ENCODE assay signal across 20 mouse cellular contexts in genomic region chr9:21831558-21832240, GRCm38 (mm10). TPM values are rescaled to one million over a fixed set of nuclear protein-coding genes. Genes with fewer than 3 reads are reported as not detected.
DNase-seq lines count a peak whose midpoint lies in the region; ATAC-seq and TF ChIP-seq lines count a peak whose summit lies in the region.
"Had no signal": no experiment of that assay in that cellular context is flagged by ENCODE, and none has a peak within 500 bp of the region (broad histone marks: within the 10 kb centered on the region; RNA-seq: fewer than 3 reads in every experiment).

No protein-coding gene starts in this region.

- intact Hi-C loops in heart, adult 2 months (cut with DNase I): no loop called here
- intact Hi-C loops in gastrocnemius, adult 2 months (cut with DNase I): no loop called here

- TF ChIP-seq CTCF in heart, adult 2 months (IDR thresholded peaks at IDR 0.05): no peak
- TF ChIP-seq CTCF in gastrocnemius, adult 2 months (IDR thresholded peaks at IDR 0.05): no peak

- 86% methylated on average over 20 of the region's 20 CpGs for WGBS in heart, adult 2 months
- 71% methylated on average over 20 of the region's 20 CpGs for WGBS in liver, embryonic 16.5 days (ENCODE audit: insufficient replicate concordance)
- 91% methylated on average over 20 of the region's 20 CpGs for WGBS in forebrain, embryonic 13.5 days

- H3K36me3 ChIP-seq in heart, adult 2 months (ENCODE audit: control insufficient read depth, insufficient read depth, low read length): no peaks in the 10 kb centered on the region
- no peaks in the 10 kb centered on the region for H3K36me3 ChIP-seq in liver, embryonic 16.5 days (ENCODE audit: control insufficient read depth, insufficient read depth)
- no peaks in the 10 kb centered on the region for H3K36me3 ChIP-seq in forebrain, embryonic 13.5 days (ENCODE audit: poor library complexity, severe bottlenecking)
- H3K36me3 ChIP-seq: hindbrain, embryonic 15.5 days had no signal

- no peak overlapping the region for H3K4me2 ChIP-seq in liver, embryonic 16.5 days (ENCODE audit: low read depth, low read length)
- no peak overlapping the region for H3K4me2 ChIP-seq in forebrain, embryonic 13.5 days
- H3K4me2 ChIP-seq: embryonic facial prominence, embryonic 12.5 days; heart, embryonic 12.5 days; hindbrain, embryonic 15.5 days; limb, embryonic 13.5 days; midbrain, embryonic 12.5 days had no signal

- no peaks in the 10 kb centered on the region for H3K9me3 ChIP-seq in liver, embryonic 16.5 days (replicated peaks; ENCODE audit: control insufficient read depth, low read length)
- H3K9me3 ChIP-seq in forebrain, embryonic 13.5 days (replicated peaks): no peaks in the 10 kb centered on the region
- H3K9me3 ChIP-seq: embryonic facial prominence, embryonic 12.5 days; heart, embryonic 12.5 days; hindbrain, embryonic 15.5 days; limb, embryonic 13.5 days; midbrain, embryonic 12.5 days had no signal

- peak; percentile 41 for ATAC-seq in liver, embryonic 16.5 days (ENCODE audit: low read depth)
- no peak for ATAC-seq in forebrain, embryonic 13.5 days
- ATAC-seq: forebrain, postnatal 0 days; intestine, embryonic 16.5 days had no signal

- no peak overlapping the region for H3K9ac ChIP-seq in heart, adult 2 months (ENCODE audit: low read depth, low read length)
- H3K9ac ChIP-seq in liver, embryonic 16.5 days (ENCODE audit: low read depth, low read length): no peak overlapping the region
- no peak overlapping the region for H3K9ac ChIP-seq in forebrain, embryonic 13.5 days
- H3K9ac ChIP-seq: embryonic facial prominence, embryonic 12.5 days; forebrain, postnatal 0 days; heart, embryonic 12.5 days; hindbrain, embryonic 15.5 days; limb, embryonic 13.5 days had no signal

- TF ChIP-seq POLR2A in heart, adult 2 months (IDR thresholded peaks at IDR 0.05; ENCODE audit: insufficient read depth, low read depth, low read length): no peak

- no peaks in the 10 kb centered on the region for H3K79me2 ChIP-seq in heart, adult 2 months (replicated peaks; ENCODE audit: control insufficient read depth, insufficient read depth, low read length)

- H3K27ac ChIP-seq in heart, adult 2 months: no peak overlapping the region
- peak overlapping the region; percentile 52 for H3K27ac ChIP-seq in liver, embryonic 16.5 days (ENCODE audit: low read length)
- H3K27ac ChIP-seq in gastrocnemius, adult 2 months: no peak overlapping the region
- H3K27ac ChIP-seq in forebrain, embryonic 13.5 days: no peak overlapping the region
- H3K27ac ChIP-seq: embryonic facial prominence, embryonic 12.5 days; hindbrain, embryonic 15.5 days; limb, embryonic 13.5 days; midbrain, embryonic 12.5 days had no signal

- H3K27me3 ChIP-seq in heart, adult 2 months (ENCODE audit: control insufficient read depth, insufficient read depth, low read length): no peaks in the 10 kb centered on the region
- no peaks in the 10 kb centered on the region for H3K27me3 ChIP-seq in liver, embryonic 16.5 days (ENCODE audit: control insufficient read depth, insufficient read depth, low read depth, low read length)
- H3K27me3 ChIP-seq in forebrain, embryonic 13.5 days: no peaks in the 10 kb centered on the region
- H3K27me3 ChIP-seq: embryonic facial prominence, embryonic 12.5 days; heart, embryonic 12.5 days; hindbrain, embryonic 15.5 days; limb, embryonic 13.5 days; midbrain, embryonic 12.5 days had no signal

- no peak for TF ChIP-seq EP300 in heart, adult 2 months (IDR thresholded peaks at IDR 0.05; ENCODE audit: insufficient read depth, low read depth, low read length)

- H3K4me3 ChIP-seq in heart, adult 2 months: no peak overlapping the region
- H3K4me3 ChIP-seq in liver, embryonic 16.5 days (ENCODE audit: low read depth, low read length): no peak overlapping the region
- no peak overlapping the region for H3K4me3 ChIP-seq in gastrocnemius, adult 2 months
- no peak overlapping the region for H3K4me3 ChIP-seq in forebrain, embryonic 13.5 days
- H3K4me3 ChIP-seq: embryonic facial prominence, embryonic 12.5 days; erythroblast, embryonic 14.5 days; heart, embryonic 12.5 days; hindbrain, embryonic 15.5 days; limb, embryonic 13.5 days; midbrain, embryonic 12.5 days had no signal

- H3K4me1 ChIP-seq in heart, adult 2 months (ENCODE audit: control insufficient read depth, insufficient read depth, low read length): no peaks in the 10 kb centered on the region; the same call in 1 of the 2 replicates
- no peaks in the 10 kb centered on the region; the same call in 1 of the 2 replicates for H3K4me1 ChIP-seq in liver, embryonic 16.5 days (ENCODE audit: control insufficient read depth, low read depth, low read length)
- H3K4me1 ChIP-seq in forebrain, embryonic 13.5 days: no peaks in the 10 kb centered on the region
- H3K4me1 ChIP-seq: embryonic facial prominence, embryonic 12.5 days; heart, embryonic 12.5 days; hindbrain, embryonic 15.5 days; limb, embryonic 13.5 days; midbrain, embryonic 12.5 days had no signal

- peak; percentile 19 to 51 for DNase-seq in heart, adult 2 months
- DNase-seq in heart, postnatal 4 days: no peak
- DNase-seq in adipocyte (ENCODE audit: low spot score): peak; percentile 60
- DNase-seq in liver: peak; percentile 39
- no peak for DNase-seq in gastrocnemius, adult 2 months
- DNase-seq: cerebellum, adult 9-10 months; forebrain, postnatal 0 days; heart, postnatal 14 days; right cerebral cortex, adult 18-20 months had no signal

RNA-seq across cellular contexts. Expression of gene Angptl8, which starts 3.6 kb away (rescaled TPM):
- total RNA-seq in heart, adult 2 months (2021): not detected
- polyA plus RNA-seq in heart, adult 2 months (2012; rRNA removed): 0.41 and 2.4 TPM in 2 replicates
- total RNA-seq in heart, postnatal 4 days (2021): not detected
- polyA plus RNA-seq in liver, embryonic 16.5 days (2015; fragmentation: Nextera tagmentation; extraction: Ambion mirVana): 51.1 and 55.7 TPM in 2 replicates
- not detected for total RNA-seq in gastrocnemius, adult 2 months (2021)
- 0.21 TPM in 1 of 2 replicates, not detected in the other for polyA plus RNA-seq in forebrain, embryonic 13.5 days (2015; fragmentation: Nextera tagmentation; extraction: Ambion mirVana)
- total RNA-seq: forebrain, postnatal 0 days; heart, postnatal 14 days; monocyte, adult 5-6 weeks had no signal
- polyA plus RNA-seq: neural tube, embryonic 11.5 days had no signal

RNA-seq across cellular contexts. Expression of gene Dock6, which starts 20.7 kb away (rescaled TPM):
- total RNA-seq in heart, adult 2 months (2021): 10 to 100 TPM; 25.9 to 33.8 TPM
- 87.9 and 92.7 TPM in 2 replicates for polyA plus RNA-seq in heart, adult 2 months (2012; rRNA removed)
- 10 to 100 TPM; 61.4 to 70.0 TPM for total RNA-seq in heart, postnatal 4 days (2021)
- polyA plus RNA-seq in liver, embryonic 16.5 days (2015; fragmentation: Nextera tagmentation; extraction: Ambion mirVana): 5.0 and 5.3 TPM in 2 replicates
- 10 to 100 TPM in 1 of 2 experiments, 1 to 10 TPM in 1; 9.4 to 10.5 TPM for total RNA-seq in gastrocnemius, adult 2 months (2021)
- polyA plus RNA-seq in forebrain, embryonic 13.5 days (2015; fragmentation: Nextera tagmentation; extraction: Ambion mirVana): 12.5 and 13.9 TPM in 2 replicates

RNA-seq across cellular contexts. Expression of gene Kank2, which starts 33.2 kb away (rescaled TPM):
- 10 to 100 TPM; 57.3 to 62.9 TPM for total RNA-seq in heart, adult 2 months (2021)
- 45.3 and 52.7 TPM in 2 replicates for polyA plus RNA-seq in heart, adult 2 months (2012; rRNA removed)
- 10 to 100 TPM; 50.7 to 53.7 TPM for total RNA-seq in heart, postnatal 4 days (2021)
- polyA plus RNA-seq in liver, embryonic 16.5 days (2015; fragmentation: Nextera tagmentation; extraction: Ambion mirVana): 3.8 and 5.0 TPM in 2 replicates
- 10 to 100 TPM; 11.5 to 16.6 TPM for total RNA-seq in gastrocnemius, adult 2 months (2021)
- polyA plus RNA-seq in forebrain, embryonic 13.5 days (2015; fragmentation: Nextera tagmentation; extraction: Ambion mirVana): 2.6 and 3.1 TPM in 2 replicates
- total RNA-seq: monocyte, adult 5-6 weeks had no signal

Comparison
In these comparisons a context has a peak if more than half of its experiments do, and no peak if none do; other contexts are left out.
1. DNase-seq: peak in heart, adult 2 months (2 of 2), adipocyte (single experiment) and liver (single experiment); none in heart, postnatal 4 days (single experiment) and gastrocnemius, adult 2 months (single experiment).